Mouse (Mus musculus): Measurements from ENCODE around the gene Cyren.

GRCm38 (mm10) chr6:34879101-34879740, 1.4 kb upstream of the Cyren start:
- TF ChIP-seq CTCF (IDR thresholded peaks at IDR 0.05; ENCODE audit: low read depth, low read length) (no peak), POLR2A (IDR thresholded peaks at IDR 0.05; ENCODE audit: extremely low read depth, insufficient read depth, low read length) (no peak)

Measured in liver, adult 2 months (tissue).